Mouse (Mus musculus): ENCODE measurements around the gene Crybg2. TPM values are rescaled to one million over a fixed set of nuclear protein-coding genes. Genes with fewer than 3 reads are reported as not detected.

The Crybg2 gene
- polyA plus RNA-seq, 1 experiment from 2014 or later: 0.18 TPM

DNA sequence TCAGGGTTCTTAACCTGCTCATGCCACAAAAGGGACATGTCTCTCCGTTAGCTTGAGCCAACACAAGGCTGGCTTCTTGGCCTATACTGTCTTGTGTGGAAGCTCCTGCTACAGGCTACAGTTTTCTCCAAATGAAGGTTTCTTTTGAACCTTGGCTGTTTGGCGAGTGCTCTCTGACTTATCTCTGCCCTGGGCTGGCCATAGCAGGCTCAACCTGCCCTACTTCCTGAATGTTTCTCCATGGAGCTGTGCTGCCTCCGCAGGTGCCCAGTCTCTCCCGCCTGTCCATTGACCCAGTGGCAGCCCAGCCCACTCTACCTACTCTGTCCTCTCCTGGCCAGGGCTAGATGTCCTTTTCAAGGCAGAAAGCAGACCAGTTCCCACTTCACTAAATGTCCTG, 60.3 kb downstream of the Crybg2 start:
- TF ChIP-seq CTCF (IDR thresholded peaks at IDR 0.05): no peak
- ChIA-PET POLR2A (interaction anchor here (0.7 kb wide), 1 partner anchor 23 kb away, joined by 3 read pairs; no protein-coding TSS in a partner anchor), CTCF (no interaction called here)
- in situ Hi-C loops (cut with MboI; ENCODE audit: low pct_unique_long_range_greater_than_20kb): no loop called here
- no peak for DNase-seq (ENCODE audit: low read depth, low spot score)
- no peak for ATAC-seq
- no peaks in the 10 kb centered on the region for H3K27me3 ChIP-seq

DNA sequence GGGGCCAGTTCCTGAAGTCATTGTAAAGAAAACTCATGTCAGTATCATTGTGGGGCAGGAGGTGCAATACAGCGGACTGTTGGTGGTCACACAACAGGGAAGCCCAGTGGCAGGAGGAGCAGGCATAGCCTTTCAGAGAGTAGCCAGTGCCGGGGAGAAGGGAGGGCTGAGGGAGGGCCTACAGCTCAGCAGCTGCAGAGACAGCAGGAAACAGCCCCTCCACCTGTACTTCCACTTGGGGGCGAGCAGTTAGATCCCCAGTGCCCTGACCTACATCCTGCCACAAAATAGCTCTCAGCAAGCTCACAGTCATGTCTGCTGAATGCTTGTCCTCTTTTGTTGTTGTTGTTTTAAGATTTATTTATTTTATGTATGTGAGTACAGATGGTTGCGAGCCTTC, 61.0 kb downstream of the Crybg2 start:
- H3K27me3 ChIP-seq: no peaks in the 10 kb centered on the region
- ChIA-PET CTCF (no interaction called here), POLR2A (interaction anchor here (0.7 to 0.9 kb wide), 2 partner anchors 24 to 27 kb away, joined by 3 to 4 read pairs; partner anchors contain the start of gene Cd52)
- in situ Hi-C loops (cut with MboI; ENCODE audit: low pct_unique_long_range_greater_than_20kb): no loop called here
- no peak for ATAC-seq
- no peak for TF ChIP-seq CTCF (IDR thresholded peaks at IDR 0.05)
- DNase-seq (ENCODE audit: low read depth, low spot score): no peak

DNA sequence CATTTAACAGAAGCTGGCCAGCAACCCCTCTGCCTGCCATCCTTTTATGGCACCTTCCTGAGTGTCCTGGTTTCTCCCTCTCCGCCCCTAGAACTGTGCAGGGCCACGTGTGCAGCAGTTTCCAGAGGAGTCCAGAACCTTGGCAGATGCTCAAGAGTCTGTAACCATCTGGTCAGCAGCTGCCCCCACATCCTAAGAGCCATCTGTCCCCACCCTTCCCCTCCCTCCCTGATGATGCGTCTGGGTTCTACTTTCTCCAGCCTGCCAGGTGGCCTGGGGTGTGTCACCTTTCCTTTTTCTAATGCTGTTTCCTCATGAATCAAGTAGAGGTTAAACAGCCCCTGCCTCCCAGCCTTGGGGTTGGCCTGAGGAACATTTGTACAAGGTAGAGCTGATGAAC, 61.7 kb downstream of the Crybg2 start:
- ATAC-seq (no peak), DNase-seq (ENCODE audit: low read depth, low spot score) (no peak)
- ChIA-PET POLR2A (interaction anchor here (0.9 kb wide), 1 partner anchor 27 kb away, joined by 4 read pairs; the partner anchor contains the start of gene Cd52), CTCF (interaction anchor here (1.4 kb wide), 1 partner anchor 30 kb away, joined by 3 read pairs; no protein-coding TSS in a partner anchor)
- TF ChIP-seq CTCF (IDR thresholded peaks at IDR 0.05): no peak
- no peaks in the 10 kb centered on the region for H3K27me3 ChIP-seq
- in situ Hi-C loops (cut with MboI; ENCODE audit: low pct_unique_long_range_greater_than_20kb): no loop called here

DNA sequence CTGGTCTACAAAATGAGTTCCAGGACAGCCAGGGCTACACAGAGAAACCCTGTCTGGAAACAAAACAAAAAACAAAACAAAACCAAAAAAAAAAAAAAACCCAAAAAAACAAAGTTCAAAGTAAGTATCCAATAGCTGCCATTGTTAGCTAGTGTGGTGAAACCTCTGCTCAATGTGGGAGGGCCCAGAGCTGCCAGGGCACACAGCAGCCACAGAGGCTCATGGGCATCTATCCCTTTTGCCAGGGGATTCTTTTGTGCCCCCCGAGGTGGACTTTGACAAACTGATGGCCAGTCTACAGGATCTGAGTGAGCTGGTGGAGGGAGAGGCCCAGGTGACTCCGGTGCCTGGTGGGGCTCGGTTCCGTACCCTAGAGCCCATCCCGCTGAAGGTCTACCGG, 62.5 kb downstream of the Crybg2 start:
- in situ Hi-C loops (cut with MboI; ENCODE audit: low pct_unique_long_range_greater_than_20kb): no loop called here
- POLR2A ChIA-PET: no interaction called here
- CTCF ChIA-PET: interaction anchor here (1.0 to 1.7 kb wide), 4 partner anchors 10 to 31 kb away, joined by 3 read pairs; no protein-coding TSS in a partner anchor

DNA sequence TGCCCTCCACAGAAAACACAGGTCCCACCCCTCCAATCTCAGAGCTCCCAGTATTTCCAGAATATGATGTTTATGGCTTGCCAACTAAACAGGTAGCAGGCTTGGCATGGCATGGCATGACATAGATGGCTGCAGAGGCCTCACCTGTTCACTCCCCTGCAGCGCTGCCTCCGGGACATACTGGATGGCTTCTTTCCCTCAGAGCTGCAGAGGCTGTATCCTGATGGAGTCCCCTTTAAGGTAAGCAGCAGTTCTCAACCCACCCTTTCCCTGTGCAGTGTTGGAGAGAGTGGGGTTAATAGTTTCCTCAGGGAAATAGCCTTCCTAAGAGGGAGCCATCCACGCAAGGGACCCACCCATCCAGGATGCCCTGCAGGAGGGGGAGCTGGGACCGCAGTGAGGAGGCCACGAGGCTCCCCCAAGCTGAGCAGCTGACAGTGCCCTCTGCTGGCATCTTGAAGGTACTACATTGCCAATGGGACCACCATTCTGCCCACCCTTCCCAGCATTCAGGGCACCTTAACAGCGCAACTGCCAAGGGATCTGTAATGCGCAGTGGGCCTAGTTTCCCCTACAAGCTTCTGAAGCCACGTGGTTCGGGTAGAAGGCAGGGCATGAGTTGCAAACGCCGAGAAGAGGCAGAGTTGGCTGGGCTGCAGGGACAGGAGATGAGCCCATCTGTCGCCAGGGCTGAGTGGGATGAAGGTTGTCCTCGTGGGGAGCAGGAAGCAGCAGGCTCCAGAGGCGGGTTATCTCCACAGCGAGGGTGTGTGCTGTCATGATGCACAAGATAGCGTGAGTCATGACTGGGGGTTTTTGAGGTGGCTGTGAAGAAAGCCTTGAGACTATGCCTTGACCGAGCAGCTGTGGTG, 63.3 kb downstream of the Crybg2 start:
- in situ Hi-C loops (cut with MboI; ENCODE audit: low pct_unique_long_range_greater_than_20kb): no loop called here
- no peak for TF ChIP-seq CTCF (IDR thresholded peaks at IDR 0.05)
- POLR2A ChIA-PET: interaction anchor here (0.5 kb wide), 1 partner anchor 1229 kb away, joined by 3 read pairs; no protein-coding TSS in a partner anchor
- CTCF ChIA-PET: interaction anchor here (0.8 to 1.7 kb wide), 4 partner anchors 11 to 28 kb away, joined by 3 read pairs; no protein-coding TSS in a partner anchor
- H3K27me3 ChIP-seq: no peaks in the 10 kb centered on the region
- DNase-seq (ENCODE audit: low read depth, low spot score): no peak
- no peak for ATAC-seq

More for the DNA sequence above, 62.5 kb downstream of the Crybg2 start:
- TF ChIP-seq CTCF (IDR thresholded peaks at IDR 0.05): no peak
- no peak for ATAC-seq
- no peak for DNase-seq (ENCODE audit: low read depth, low spot score)
- no peaks in the 10 kb centered on the region for H3K27me3 ChIP-seq

DNA sequence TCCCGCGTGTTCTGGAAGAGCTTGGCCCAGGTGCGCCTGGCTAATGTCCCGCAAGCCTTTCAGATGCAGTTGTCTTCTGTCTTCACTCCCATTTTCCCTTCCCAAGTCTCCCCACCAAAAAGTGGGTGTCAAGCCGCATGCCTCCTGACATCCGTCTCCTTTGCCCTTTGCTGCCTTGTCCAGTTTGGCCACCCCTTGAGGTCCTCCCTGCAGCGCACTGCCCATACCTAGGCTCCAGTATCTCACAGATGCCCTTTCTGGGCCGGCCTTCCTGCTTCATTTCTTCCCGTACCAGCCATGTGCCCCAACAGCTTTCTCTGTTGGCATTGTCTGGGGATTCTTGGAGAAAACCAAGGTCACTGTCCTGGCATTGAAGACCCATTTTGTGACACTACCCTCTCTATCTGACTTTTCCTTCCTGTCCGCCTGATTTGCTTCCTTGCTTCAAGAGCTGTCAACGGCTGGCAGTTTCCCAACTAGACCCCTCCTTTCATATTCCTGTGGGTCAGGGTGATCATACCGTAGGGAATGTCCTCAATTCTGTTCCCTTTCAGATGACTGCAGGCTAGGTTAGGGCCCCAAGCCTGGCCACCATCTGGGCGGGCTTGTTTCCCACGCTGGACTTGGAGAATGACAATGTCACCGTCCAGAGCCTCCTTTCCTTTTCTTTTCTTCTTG, 64.9 kb downstream of the Crybg2 start:
- POLR2A ChIA-PET: no interaction called here
- ATAC-seq (no peak), DNase-seq (ENCODE audit: low read depth, low spot score) (no peak)
- no peak for TF ChIP-seq CTCF (IDR thresholded peaks at IDR 0.05)
- no peaks in the 10 kb centered on the region for H3K27me3 ChIP-seq
- in situ Hi-C loops (cut with MboI; ENCODE audit: low pct_unique_long_range_greater_than_20kb): no loop called here
- CTCF ChIA-PET: no interaction called here

DNA sequence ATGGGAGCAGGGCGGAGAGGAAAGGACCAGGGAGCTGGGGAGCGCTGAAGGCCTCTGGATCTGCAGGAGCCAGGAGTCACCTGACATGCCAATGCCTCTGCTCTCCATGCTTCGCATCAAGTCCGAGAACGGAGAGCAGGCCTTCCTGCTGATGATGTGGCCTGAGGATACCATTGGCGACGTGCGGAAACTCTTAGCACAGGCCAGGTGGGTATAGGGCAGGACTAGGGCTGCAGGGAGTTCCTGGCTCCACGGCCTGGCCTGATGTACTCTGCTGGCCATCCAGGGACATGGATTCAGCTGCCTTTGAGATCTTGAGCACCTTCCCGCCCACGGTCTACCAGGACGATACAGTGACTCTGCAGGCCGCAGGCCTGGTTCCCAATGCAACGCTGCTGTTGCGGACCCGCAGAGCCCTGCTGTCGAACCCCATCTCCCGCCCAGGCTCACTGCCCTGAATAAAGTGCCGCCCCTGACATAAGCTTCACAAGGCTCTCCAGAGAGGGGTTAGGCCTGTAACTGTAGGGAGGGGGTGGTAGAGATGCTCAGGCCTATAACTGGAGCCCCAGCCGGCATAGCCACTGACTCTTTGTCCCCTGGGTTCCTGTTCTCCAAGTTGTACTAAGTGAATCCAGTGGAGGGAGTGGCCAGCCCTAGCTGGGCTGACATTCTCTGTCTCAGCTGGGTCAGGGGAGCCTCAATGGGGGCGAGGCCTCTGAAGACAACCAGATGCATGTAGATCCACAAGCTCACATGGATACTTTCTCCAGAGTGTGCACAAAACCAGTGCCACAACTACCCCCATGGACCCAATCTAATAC, 65.9 kb downstream of the Crybg2 start:
- no peaks in the 10 kb centered on the region for H3K27me3 ChIP-seq
- DNase-seq (ENCODE audit: low read depth, low spot score) (no peak), ATAC-seq (no peak)
- POLR2A ChIA-PET: no interaction called here
- no peak for TF ChIP-seq CTCF (IDR thresholded peaks at IDR 0.05)
- in situ Hi-C loops (cut with MboI; ENCODE audit: low pct_unique_long_range_greater_than_20kb): no loop called here
- CTCF ChIA-PET: no interaction called here

DNA sequence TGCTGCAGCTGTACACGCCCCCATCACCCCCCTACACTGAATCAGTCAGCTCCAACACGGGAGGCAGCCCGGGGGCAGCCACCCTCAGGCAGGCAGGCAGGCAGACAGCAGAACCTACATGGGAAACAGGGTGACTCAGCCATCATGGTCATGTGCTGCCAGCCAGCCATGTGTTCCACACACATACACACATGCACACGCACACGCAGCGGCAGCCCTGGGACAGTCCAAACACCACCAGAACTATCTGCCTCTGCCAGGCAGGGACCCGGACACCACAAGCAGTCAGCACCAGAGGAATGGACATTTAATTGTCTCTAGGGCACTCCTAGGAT, 66.5 kb downstream of the Crybg2 start:
- ChIA-PET CTCF (no interaction called here), POLR2A (interaction anchor here (1.0 kb wide), 1 partner anchor 27 kb away, joined by 3 read pairs; no protein-coding TSS in a partner anchor)
- H3K27me3 ChIP-seq: no peaks in the 10 kb centered on the region
- ATAC-seq: peak; percentile 14
- no peak for TF ChIP-seq CTCF (IDR thresholded peaks at IDR 0.05)
- DNase-seq (ENCODE audit: low read depth, low spot score): no peak
- in situ Hi-C loops (cut with MboI; ENCODE audit: low pct_unique_long_range_greater_than_20kb): no loop called here

DNA sequence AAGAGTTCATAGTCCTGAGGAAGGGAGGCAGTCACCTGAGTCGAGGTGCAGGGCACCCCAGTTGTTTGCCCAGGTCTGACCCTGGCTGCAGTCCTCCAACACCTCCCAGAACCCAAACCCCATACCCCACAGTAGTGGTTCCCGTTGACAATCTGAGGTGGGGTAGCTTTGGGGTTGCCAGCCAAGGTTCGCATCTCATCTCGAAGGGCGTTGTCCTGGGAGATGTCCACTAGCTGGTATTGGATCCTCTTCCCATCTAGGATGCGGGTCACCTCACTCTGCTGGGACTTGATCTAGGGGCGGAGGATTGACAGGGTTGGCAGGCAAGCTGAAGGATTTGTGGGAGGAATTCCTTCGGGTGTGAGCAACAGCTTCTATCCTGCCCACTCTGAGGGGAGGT, 67.2 kb downstream of the Crybg2 start:
- POLR2A ChIA-PET: interaction anchor here (0.9 to 1.3 kb wide), 4 partner anchors 10 to 28 kb away, joined by 3 to 5 read pairs (median 3); no protein-coding TSS in a partner anchor
- in situ Hi-C loops (cut with MboI; ENCODE audit: low pct_unique_long_range_greater_than_20kb): no loop called here
- ATAC-seq (no peak), DNase-seq (ENCODE audit: low read depth, low spot score) (no peak)
- CTCF ChIA-PET: no interaction called here
- H3K27me3 ChIP-seq: no peaks in the 10 kb centered on the region
- no peak for TF ChIP-seq CTCF (IDR thresholded peaks at IDR 0.05)

All from Patski (cell line).